Mouse (Mus musculus): ENCODE data around the gene Kank1. TPM values are rescaled to one million over a fixed set of nuclear protein-coding genes. Genes with fewer than 3 reads are reported as not detected.
A peak's percentile ranks its signal among the peaks of the same experiment; 100 is the strongest.

Kank1 gene
- total RNA-seq, 1 experiment from 2014 or later: not detected

DNA sequence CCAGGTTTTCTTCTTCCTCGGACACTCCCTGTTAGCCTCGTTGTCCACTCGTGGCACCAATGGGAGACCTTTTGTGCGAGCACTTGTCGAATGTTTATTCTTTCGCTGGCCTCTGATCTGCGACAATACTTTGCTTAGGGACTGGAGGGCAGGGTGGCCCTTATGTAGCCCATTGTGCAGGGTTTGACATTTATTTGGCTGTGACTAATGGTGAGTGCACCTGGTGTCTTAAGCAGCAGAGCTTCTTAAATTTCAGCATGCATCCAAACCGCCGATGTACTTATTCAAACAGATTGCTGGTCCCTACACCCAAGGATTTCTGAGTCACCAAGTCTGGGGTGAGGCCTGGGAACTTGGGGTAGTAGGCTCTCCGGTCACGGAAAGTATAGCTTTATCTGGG, 120.3 kb downstream of the Kank1 start:
- ATAC-seq (replicated peaks; ENCODE audit: low read depth, poor library complexity, severe bottlenecking): no peak

GRCm38 (mm10) chr19:25358486-25359120, 121.8 kb downstream of the Kank1 start:
- no peak for ATAC-seq (replicated peaks; ENCODE audit: low read depth, poor library complexity, severe bottlenecking)

DNA sequence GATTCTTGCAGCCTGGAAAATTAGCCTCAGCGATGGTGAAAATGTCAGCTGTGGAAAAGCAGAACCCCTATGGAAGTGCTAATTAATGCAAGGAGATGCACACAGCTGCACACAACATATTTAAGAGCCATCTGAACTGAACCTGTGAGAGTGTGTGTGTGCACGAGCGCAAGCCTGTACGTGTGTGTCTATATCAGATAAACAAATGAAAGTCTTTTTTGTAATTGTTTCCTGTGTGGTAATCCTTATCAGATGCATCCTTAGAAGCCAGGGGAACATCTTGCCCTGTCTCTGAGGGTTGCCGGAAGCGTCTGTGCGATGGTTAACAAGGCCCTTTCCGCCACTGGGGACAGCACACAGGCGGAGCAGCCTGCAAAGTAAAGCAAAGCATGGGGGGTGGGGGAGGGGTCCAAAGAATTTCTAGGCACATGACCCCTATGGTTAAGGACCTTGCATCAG, 123.8 kb downstream of the Kank1 start:
- ATAC-seq (replicated peaks; ENCODE audit: low read depth, poor library complexity, severe bottlenecking): peak; percentile 90

GRCm38 (mm10) chr19:25361956-25362355, 125.2 kb downstream of the Kank1 start:
- ATAC-seq (replicated peaks; ENCODE audit: low read depth, poor library complexity, severe bottlenecking): no peak

DNA sequence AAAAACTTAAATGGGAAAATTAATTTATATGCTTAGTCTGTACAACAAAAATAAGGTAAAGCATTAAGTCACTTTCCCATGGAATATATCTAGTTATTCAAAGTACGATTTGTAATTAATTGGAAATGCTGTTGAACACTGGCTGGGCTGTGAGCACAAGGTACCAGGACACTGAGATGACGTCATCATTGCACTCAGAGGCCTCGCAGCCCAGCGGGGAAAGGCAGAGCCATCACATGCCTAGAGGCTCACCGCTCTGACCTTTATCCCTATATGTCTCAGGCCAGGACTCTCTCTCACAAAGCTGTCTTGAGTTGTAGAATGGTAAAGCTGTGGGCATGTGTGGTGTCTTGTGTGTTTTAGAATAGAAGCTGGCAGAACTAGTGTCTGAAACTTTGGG, 128.9 kb downstream of the Kank1 start:
- no peak for ATAC-seq (replicated peaks; ENCODE audit: low read depth, poor library complexity, severe bottlenecking)

GRCm38 (mm10) chr19:25366620-25367019, 129.8 kb downstream of the Kank1 start:
- ATAC-seq (replicated peaks; ENCODE audit: low read depth, poor library complexity, severe bottlenecking): no peak

DNA sequence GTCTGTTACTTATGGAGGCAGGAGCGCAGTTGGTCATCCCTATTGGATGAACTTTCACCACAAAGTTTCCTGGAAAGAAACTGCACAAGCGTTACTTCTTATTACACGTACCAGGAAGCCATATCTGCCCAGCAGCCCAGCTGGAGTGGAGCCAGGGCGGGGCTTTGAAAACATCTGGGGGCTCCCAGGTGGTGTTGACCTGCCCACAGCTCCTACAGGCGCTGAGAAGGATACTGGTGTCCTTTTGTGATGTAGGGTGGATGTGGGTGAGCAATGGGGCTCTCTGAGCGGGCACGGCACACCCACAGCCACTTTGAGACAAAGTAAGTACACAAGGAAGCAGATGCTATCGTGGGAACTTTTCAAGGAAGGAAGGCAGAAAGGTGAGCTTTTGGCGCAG, 133.7 kb downstream of the Kank1 start:
- no peak for ATAC-seq (replicated peaks; ENCODE audit: low read depth, poor library complexity, severe bottlenecking)

GRCm38 (mm10) chr19:25372794-25373193, 136.0 kb downstream of the Kank1 start:
- ATAC-seq (replicated peaks; ENCODE audit: low read depth, poor library complexity, severe bottlenecking): no peak

- ATAC-seq (replicated peaks; ENCODE audit: low read depth, poor library complexity, severe bottlenecking): no peak
These were observed 136.8 kb downstream of the Kank1 start for GRCm38 (mm10) chr19:25373594-25373993.

DNA sequence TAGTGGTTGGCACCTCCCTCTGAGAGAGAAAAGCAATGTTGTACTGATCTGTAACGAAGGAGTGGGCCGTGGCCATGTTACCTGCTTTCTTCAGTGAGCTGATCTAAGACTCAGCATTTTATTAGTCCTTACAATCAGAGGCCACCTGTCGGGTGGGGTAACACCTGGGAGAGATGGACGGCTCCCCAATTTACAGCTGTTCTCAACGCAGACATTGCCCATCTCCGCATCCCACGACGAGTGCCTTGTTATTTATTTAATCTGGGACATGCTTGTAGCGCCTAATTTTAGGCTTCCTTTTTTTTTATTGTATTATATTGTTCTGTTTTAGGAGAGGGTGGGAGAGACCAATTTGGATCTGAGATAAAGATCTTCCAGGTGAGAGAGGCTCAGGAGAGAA, 137.4 kb downstream of the Kank1 start:
- no peak for ATAC-seq (replicated peaks; ENCODE audit: low read depth, poor library complexity, severe bottlenecking)

DNA sequence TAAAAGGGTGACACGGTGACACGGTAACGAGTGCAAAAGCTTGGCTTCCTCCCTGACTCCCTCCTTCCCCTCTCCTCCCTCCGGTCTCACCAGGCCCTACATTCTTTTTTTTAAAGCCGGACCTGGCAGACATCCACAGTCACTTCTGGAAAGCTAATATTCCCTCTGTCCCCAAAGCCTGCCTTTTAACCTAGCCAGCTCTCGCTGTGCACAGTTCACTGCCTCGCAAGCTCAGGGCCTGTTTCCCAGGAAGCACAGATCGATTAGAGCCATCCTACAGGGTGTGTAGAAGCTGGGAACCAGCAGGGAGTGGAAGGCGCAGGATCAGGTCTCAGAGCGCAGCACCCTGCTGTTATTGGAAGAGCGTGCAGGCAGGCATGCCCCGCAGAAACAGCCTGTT, 138.2 kb downstream of the Kank1 start:
- no peak for ATAC-seq (replicated peaks; ENCODE audit: low read depth, poor library complexity, severe bottlenecking)

GRCm38 (mm10) chr19:25376871-25377270, 140.1 kb downstream of the Kank1 start:
- ATAC-seq (replicated peaks; ENCODE audit: low read depth, poor library complexity, severe bottlenecking): no peak

- ATAC-seq (replicated peaks; ENCODE audit: low read depth, poor library complexity, severe bottlenecking): no peak
These were observed 143.9 kb downstream of the Kank1 start for GRCm38 (mm10) chr19:25380675-25381074.

DNA sequence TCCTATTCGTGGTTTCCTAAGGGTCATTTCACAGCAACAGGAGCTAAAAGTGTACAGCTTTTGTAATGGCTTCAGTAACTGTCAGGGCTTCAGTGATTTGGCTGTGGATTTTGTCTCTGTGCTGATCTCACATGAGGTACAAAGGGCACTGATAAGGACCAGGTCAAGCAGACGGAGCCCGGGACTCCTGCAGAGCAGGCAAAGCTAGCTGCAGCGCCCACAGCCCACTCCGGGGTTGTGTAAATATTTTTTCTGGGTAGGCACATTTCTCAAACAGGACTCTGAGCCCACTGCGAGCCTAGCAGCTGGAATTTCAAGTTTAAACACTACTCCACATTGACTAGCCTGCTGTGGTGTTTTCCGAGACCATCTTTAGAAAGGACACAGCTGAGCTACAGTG, 145.2 kb downstream of the Kank1 start:
- no peak for ATAC-seq (replicated peaks; ENCODE audit: low read depth, poor library complexity, severe bottlenecking)

GRCm38 (mm10) chr19:25382494-25382893, 145.7 kb downstream of the Kank1 start:
- ATAC-seq (replicated peaks; ENCODE audit: low read depth, poor library complexity, severe bottlenecking): no peak

GRCm38 (mm10) chr19:25383386-25384146, 146.8 kb downstream of the Kank1 start:
- ATAC-seq (replicated peaks; ENCODE audit: low read depth, poor library complexity, severe bottlenecking): peak; percentile 42

DNA sequence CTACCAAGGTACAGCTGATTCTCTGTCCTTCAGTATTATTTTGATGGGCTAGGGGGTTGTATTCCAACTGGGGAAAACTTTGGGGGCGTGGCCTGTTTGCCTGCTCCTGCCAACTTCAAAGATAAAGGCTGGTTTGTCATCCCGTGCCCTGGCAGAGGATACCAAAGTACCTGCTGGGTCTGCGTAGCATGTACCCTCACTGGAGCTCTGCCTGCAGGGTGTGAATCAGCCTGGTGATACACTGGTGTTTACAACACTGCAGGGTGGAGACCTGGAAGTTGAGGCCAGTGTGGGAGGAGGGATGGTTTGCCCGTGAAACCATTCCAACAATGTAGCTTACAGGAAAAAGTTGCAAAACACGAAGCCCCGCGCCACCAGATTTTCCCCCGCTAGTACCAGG, 149.2 kb downstream of the Kank1 start:
- ATAC-seq (replicated peaks; ENCODE audit: low read depth, poor library complexity, severe bottlenecking): no peak

- no peak for ATAC-seq (replicated peaks; ENCODE audit: low read depth, poor library complexity, severe bottlenecking)
These were observed 150.1 kb downstream of the Kank1 start for GRCm38 (mm10) chr19:25386679-25387470.

DNA sequence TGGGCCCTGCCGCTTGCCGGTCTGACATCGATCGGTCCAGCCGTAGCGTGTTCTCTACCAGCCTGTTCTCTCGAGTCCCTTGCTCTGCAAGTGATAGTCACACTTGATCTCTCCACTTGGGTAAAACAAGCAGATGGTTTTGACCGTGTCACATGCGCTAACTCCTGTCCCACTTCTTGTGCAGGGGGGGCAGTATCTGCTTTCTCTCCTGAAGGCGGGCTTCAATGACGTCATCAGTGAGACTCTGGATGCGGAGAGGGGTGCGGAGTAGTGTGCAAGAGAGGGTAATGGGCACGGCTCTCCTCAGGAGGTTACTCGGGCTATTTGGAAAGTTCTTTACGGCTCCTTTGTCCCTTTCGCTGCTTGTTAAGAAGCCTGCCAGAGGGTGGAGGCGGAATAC, 151.1 kb downstream of the Kank1 start:
- ATAC-seq (replicated peaks; ENCODE audit: low read depth, poor library complexity, severe bottlenecking): no peak

DNA sequence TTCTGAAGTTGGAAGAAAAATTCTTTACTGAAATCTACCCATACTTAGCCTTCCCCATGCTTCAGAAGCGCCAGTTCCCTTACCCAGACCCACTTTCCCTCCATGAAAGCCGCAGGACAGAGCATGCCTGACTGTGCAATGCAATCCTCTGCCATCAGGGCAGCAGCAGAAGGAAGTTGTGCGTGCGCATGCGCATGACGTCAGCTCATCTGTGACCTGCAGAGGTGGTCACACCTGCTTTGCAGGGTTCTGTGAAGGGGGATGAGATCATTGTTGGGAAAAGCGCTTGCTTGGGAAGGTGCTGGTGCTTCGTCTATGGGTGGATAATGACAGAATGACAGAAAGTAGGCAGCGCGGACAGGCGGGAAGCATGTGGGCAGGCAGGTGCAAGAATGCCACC, 155.4 kb downstream of the Kank1 start:
- ATAC-seq (replicated peaks; ENCODE audit: low read depth, poor library complexity, severe bottlenecking): no peak

DNA sequence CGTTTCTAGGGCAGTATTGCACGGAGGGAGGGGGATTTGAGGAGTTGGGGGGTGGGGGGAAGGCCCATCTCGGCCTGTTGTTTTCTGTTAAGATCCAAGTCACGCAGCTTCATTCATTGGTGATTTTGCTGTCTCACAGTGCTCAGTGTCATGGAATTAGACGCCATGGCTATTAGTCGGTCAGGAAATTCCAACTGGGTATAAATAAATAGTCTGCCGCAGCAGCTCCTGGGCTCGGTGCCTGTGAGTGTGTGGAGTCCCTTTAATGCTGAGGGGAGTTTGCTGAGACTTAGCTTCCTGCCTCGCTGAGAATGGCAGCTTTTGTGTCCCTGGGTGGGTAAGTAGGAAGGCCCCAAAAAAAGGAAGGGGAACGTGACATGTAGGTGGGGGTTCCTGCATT, 158.3 kb downstream of the Kank1 start:
- ATAC-seq (replicated peaks; ENCODE audit: low read depth, poor library complexity, severe bottlenecking): no peak

Data from common myeloid progenitor, adult 5-6 weeks (primary cell).